Mouse (Mus musculus) CH12.LX (cell line): Measurements from ENCODE around the gene Ptprg. TPM values are rescaled to one million over a fixed set of nuclear protein-coding genes. Genes with fewer than 3 reads are reported as not detected.

Source experiments
- DNase-seq: peaks from one replicate; pipeline ENCODE4 v3.0.0-alpha.2; 2013; ENCODE audit errors: extremely low read depth
- H3K27ac ChIP-seq: 2 replicates; pipeline ENCODE4 v1.5.1; 2012; ENCODE audit warnings: low read depth, mild to moderate bottlenecking, control low read depth, moderate library complexity; ENCODE audit not compliant: insufficient read depth
- H3K27me3 ChIP-seq: replicated peaks from 2 replicates; pipeline ENCODE3; 2012; ENCODE audit warnings: inconsistent platforms
- H3K36me3 ChIP-seq, 2 experiments: replicated peaks in 1 of 2; 2 replicates each; pipeline versions ENCODE3 to v1.6.1; 2012; ENCODE audit warnings: inconsistent platforms in 1 of 2, low read length in 1 of 2, mild to moderate bottlenecking in 1 of 2, mixed read lengths in 1 of 2, moderate library complexity in 1 of 2; ENCODE audit not compliant: control insufficient read depth in 1 of 2, insufficient read depth in 1 of 2
- H3K4me1 ChIP-seq, 2 experiments: 2 replicates each; pipeline ENCODE4 v1.6.1; 2012; ENCODE audit warnings: inconsistent platforms in 1 of 2, moderate library complexity in 1 of 2; ENCODE audit not compliant: insufficient read depth in 2 of 2, control insufficient read depth in 1 of 2
- H3K4me2 ChIP-seq: 2 replicates; pipeline ENCODE4 v1.6.1; 2012; ENCODE audit warnings: low read depth, mild to moderate bottlenecking, control low read depth; ENCODE audit not compliant: poor library complexity, insufficient read depth, severe bottlenecking
- H3K4me3 ChIP-seq, 3 experiments: fragments of 150-350 bp in 1 of 3; sonication (generic) in 1 of 3; replicated peaks in 1 of 3; 2 replicates each; pipeline versions ENCODE3 to v1.5.1; 2011 to 2012; ENCODE audit warnings: low read depth in 2 of 3, low read length in 2 of 3, mild to moderate bottlenecking in 2 of 3, moderate library complexity in 2 of 3, control low read depth in 1 of 3, improper control_type of control experiment in 1 of 3, inconsistent platforms in 1 of 3, mixed read lengths in 1 of 3; ENCODE audit not compliant: poor library complexity in 1 of 3
- H3K79me2 ChIP-seq: replicated peaks from 2 replicates; pipeline ENCODE4 v1.6.1; 2012; ENCODE audit warnings: mild to moderate bottlenecking, moderate library complexity; ENCODE audit not compliant: control insufficient read depth, poor library complexity, insufficient read depth, severe bottlenecking; ENCODE audit errors: extremely low read depth
- H3K9ac ChIP-seq: 2 replicates; pipeline ENCODE4 v1.6.1; 2012; ENCODE audit warnings: low read depth, mild to moderate bottlenecking, control low read depth, moderate library complexity; ENCODE audit not compliant: insufficient read depth
- H3K9me3 ChIP-seq: replicated peaks from 2 replicates; pipeline ENCODE3; 2012; ENCODE audit warnings: low read length, inconsistent platforms, mixed read lengths
- BHLHE40 ChIP-seq: IDR thresholded peaks from 2 replicates; pipeline ENCODE4 v1.6.1; 2011; ENCODE audit warnings: mild to moderate bottlenecking, low read depth, low read length, improper control_type of control experiment
- CHD1 ChIP-seq: IDR thresholded peaks from 2 replicates; pipeline ENCODE4 v1.6.1; 2012; ENCODE audit warnings: low read depth, low read length, improper control_type of control experiment, inconsistent platforms
- CHD2 ChIP-seq: IDR thresholded peaks from 2 replicates; pipeline ENCODE4 v1.6.1; 2011; ENCODE audit warnings: low read length, improper control_type of control experiment
- CTCF ChIP-seq, 2 experiments: IDR thresholded peaks in 1 of 2; conservative IDR thresholded peaks in 1 of 2; 2 replicates each; pipeline ENCODE4 v1.5.1; 2011 to 2012; ENCODE audit warnings: low read depth in 2 of 2, low read length in 2 of 2, improper control_type of control experiment in 1 of 2, inconsistent platforms in 1 of 2, mild to moderate bottlenecking in 1 of 2, moderate library complexity in 1 of 2
- ELF1 ChIP-seq: IDR thresholded peaks from 2 replicates; pipeline ENCODE4 v1.6.1; 2014; ENCODE audit warnings: low read depth, mild to moderate bottlenecking, inconsistent platforms, low read length, improper control_type of control experiment
- EP300 ChIP-seq: IDR thresholded peaks from 2 replicates; pipeline ENCODE4 v1.6.1; 2011; ENCODE audit warnings: low read length, improper control_type of control experiment
- HCFC1 ChIP-seq: IDR thresholded peaks from 2 replicates; pipeline ENCODE4 v1.6.1; 2012; ENCODE audit warnings: low read depth, mild to moderate bottlenecking, inconsistent platforms, low read length, improper control_type of control experiment
- JUN ChIP-seq: IDR thresholded peaks from 2 replicates; pipeline ENCODE4 v1.6.1; 2011; ENCODE audit warnings: low read depth, mild to moderate bottlenecking, low read length, improper control_type of control experiment, moderate library complexity; ENCODE audit not compliant: insufficient read depth
- MAFK ChIP-seq: IDR thresholded peaks from 2 replicates; pipeline ENCODE4 v1.6.1; 2011; ENCODE audit warnings: low read length, improper control_type of control experiment; ENCODE audit not compliant: insufficient replicate concordance
- MEF2A ChIP-seq: IDR thresholded peaks from 2 replicates; pipeline ENCODE4 v1.6.1; 2014; ENCODE audit warnings: low read depth, mild to moderate bottlenecking, inconsistent platforms, low read length, improper control_type of control experiment, borderline replicate concordance
- MYC ChIP-seq: IDR thresholded peaks from 2 replicates; pipeline ENCODE4 v1.6.1; 2011; ENCODE audit warnings: low read depth, mild to moderate bottlenecking, improper control_type of control experiment, low read length
- NELFE ChIP-seq: IDR thresholded peaks from 2 replicates; pipeline ENCODE4 v1.6.1; 2011; ENCODE audit warnings: low read depth, low read length, improper control_type of control experiment
- POLR2A ChIP-seq: IDR thresholded peaks from 2 replicates; pipeline ENCODE4 v1.6.1; 2011; ENCODE audit warnings: low read depth, mild to moderate bottlenecking, improper control_type of control experiment, low read length
- POLR2AphosphoS2 ChIP-seq: IDR thresholded peaks from 2 replicates; pipeline ENCODE4 v1.6.1; 2011; ENCODE audit warnings: low read depth, low read length, improper control_type of control experiment
- RCOR1 ChIP-seq: conservative IDR thresholded peaks from 2 replicates; pipeline ENCODE4 v1.6.1; 2012; ENCODE audit warnings: low read depth, mild to moderate bottlenecking, inconsistent platforms, low read length, improper control_type of control experiment
- SIN3A ChIP-seq: IDR thresholded peaks from 2 replicates; pipeline ENCODE4 v1.6.1; 2012; ENCODE audit warnings: low read length, improper control_type of control experiment, inconsistent platforms
- TCF12 ChIP-seq: IDR thresholded peaks from 2 replicates; pipeline ENCODE4 v1.6.1; 2014; ENCODE audit warnings: low read depth, mild to moderate bottlenecking, inconsistent platforms, low read length, improper control_type of control experiment
- UBTF ChIP-seq: IDR thresholded peaks from 2 replicates; pipeline ENCODE4 v1.6.1; 2012; ENCODE audit warnings: low read depth, mild to moderate bottlenecking, inconsistent platforms, low read length, improper control_type of control experiment, moderate library complexity
- ZNF384 ChIP-seq: IDR thresholded peaks from 2 replicates; pipeline ENCODE4 v1.6.1; 2012; ENCODE audit warnings: low read depth, low read length, improper control_type of control experiment, inconsistent platforms
- dilution Hi-C: fragments of 300-500 bp; cut with MboI; formaldehyde crosslinking; loops from 2 replicates; pipeline ENCODE4 v1.14.3; 2020; ENCODE audit warnings: low sequenced_read_pairs; ENCODE audit not compliant: extremely low pct_unique_long_range_greater_than_20kb, extremely low pct_ligation_motif_present
- in situ Hi-C: fragments of 300-500 bp; cut with MboI; formaldehyde crosslinking; loops from 3 replicates; pipeline ENCODE4 v1.14.3; 2019; ENCODE audit warnings: low sequenced_read_pairs, low pct_ligation_motif_present, low pct_unique_long_range_greater_than_20kb, mixed read lengths
- polyA plus RNA-seq: library from polyadenylated mRNA; unstranded; fragments of >175 nt; gene quantifications from 2 replicates; pipeline ENCODE4 v1.2.1, GENCODE M21; 2012; ENCODE audit warnings: low read depth; ENCODE audit not compliant: insufficient read length
- total RNA-seq, 2 experiments: library from RNA; depleted of rRNA; stranded (reverse); fragments of 300-350 nt in 1 of 2; fragments of >200 nt in 1 of 2; gene quantifications; 2 replicates each; pipeline ENCODE4 v1.2.3; 2012 to 2014

Gene Ptprg
- total and polyA plus RNA-seq, 3 experiments, result 0.08 TPM; not detected in 2

- in situ Hi-C loops (no loop called here), dilution Hi-C loops (no loop called here)
- H3K79me2 ChIP-seq, result no peaks in the 10 kb centered on the region
- no peaks in the 10 kb centered on the region for H3K4me1 ChIP-seq
- no peak overlapping the region for H3K9ac ChIP-seq
- no peak overlapping the region; the same call in 1 of the 2 replicates for H3K27ac ChIP-seq
- no peak overlapping the region for H3K4me3 ChIP-seq
- peaks cover 60% of the 10 kb centered on the region for H3K9me3 ChIP-seq
- TF ChIP-seq MYC (no peak), CHD2 (no peak), CHD1 (no peak), HCFC1 (no peak), CTCF (conservative IDR thresholded peaks at IDR 0.05 in 1 of 2, IDR thresholded peaks at IDR 0.05 in 1 of 2; ENCODE audit: low read depth in 2 of 2, low read length in 2 of 2) (no peak), ZNF384 (no peak), POLR2A (no peak), TCF12 (no peak), NELFE (no peak), ELF1 (no peak), SIN3A (no peak), BHLHE40 (no peak), POLR2AphosphoS2 (no peak), MAFK (no peak)
- H3K36me3 ChIP-seq, result no peaks in the 10 kb centered on the region
- no peaks in the 10 kb centered on the region for H3K27me3 ChIP-seq
- no peak overlapping the region for H3K4me2 ChIP-seq
- DNase-seq, result no peak
Measured at GRCm38 (mm10) chr14:11823701-11824095, 270.4 kb downstream of the Ptprg start.

DNA sequence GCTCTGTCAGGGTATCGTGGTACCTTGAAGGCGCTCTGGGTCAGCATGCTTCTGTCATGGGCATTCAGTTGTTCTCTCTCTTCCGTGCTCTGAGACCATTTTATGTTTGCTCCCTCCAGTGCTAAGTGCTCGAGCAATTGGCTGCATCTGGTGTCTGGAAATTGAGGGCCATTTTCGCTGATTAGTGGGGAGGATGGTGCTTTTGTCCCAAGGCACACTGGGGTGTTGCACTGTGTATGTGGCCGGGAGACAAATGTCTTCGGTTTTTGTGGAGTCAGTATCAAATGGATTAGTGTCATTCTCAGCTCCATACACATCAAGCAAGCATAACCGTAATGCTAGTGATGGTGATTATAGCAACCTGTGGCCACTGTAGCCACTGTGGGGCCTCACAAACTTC lies 271.6 kb downstream of the Ptprg start:
- in situ Hi-C loops, result no loop called here
- DNase-seq, result no peak
- dilution Hi-C loops, result no loop called here
- no peak overlapping the region for H3K9ac ChIP-seq
- no peaks in the 10 kb centered on the region for H3K27me3 ChIP-seq
- TF ChIP-seq MEF2A, result no peak
- TF ChIP-seq EP300, result no peak
- no peak for TF ChIP-seq JUN
- TF ChIP-seq RCOR1, result no peak
- TF ChIP-seq UBTF, result no peak
- TF ChIP-seq SIN3A, result no peak
- H3K9me3 ChIP-seq, result peaks cover 62% of the 10 kb centered on the region
- no peaks in the 10 kb centered on the region for H3K4me1 ChIP-seq
- H3K4me2 ChIP-seq, result no peak overlapping the region
- H3K27ac ChIP-seq, result no peak overlapping the region
- no peaks in the 10 kb centered on the region for H3K79me2 ChIP-seq
- H3K36me3 ChIP-seq, result no peaks in the 10 kb centered on the region
- no peak overlapping the region for H3K4me3 ChIP-seq
